Mouse (Mus musculus) liver, adult 2 months (tissue): ENCODE data around the gene Gal. TPM values are rescaled to one million over a fixed set of nuclear protein-coding genes. Genes with fewer than 3 reads are reported as not detected.

Source experiments
- DNase-seq: peaks from one replicate; pipeline ENCODE4 v3.0.0-alpha.2; 2011; ENCODE audit warnings: low read depth, low spot score; ENCODE audit errors: extremely low read depth
- H3K27ac ChIP-seq: fragments of 200-500 bp; replicated peaks from 2 replicates; pipeline ENCODE4 v1.5.1; 2012; ENCODE audit warnings: low read depth, mild to moderate bottlenecking, control low read depth, inconsistent platforms, low read length; ENCODE audit not compliant: insufficient read depth
- H3K27me3 ChIP-seq: fragments of 200-500 bp; 2 replicates; pipeline ENCODE4 v1.6.1; 2012; ENCODE audit warnings: mild to moderate bottlenecking, moderate library complexity, low read length, inconsistent platforms; ENCODE audit not compliant: control insufficient read depth, insufficient read depth
- H3K36me3 ChIP-seq: fragments of 200-500 bp; 2 replicates; pipeline ENCODE4 v1.6.1; 2012; ENCODE audit warnings: low read length, inconsistent platforms; ENCODE audit not compliant: control insufficient read depth, insufficient read depth
- H3K4me1 ChIP-seq: fragments of 200-500 bp; 2 replicates; pipeline ENCODE4 v1.6.1; 2011; ENCODE audit warnings: low read length; ENCODE audit not compliant: control insufficient read depth, insufficient read depth
- H3K4me3 ChIP-seq: fragments of 200-500 bp; 2 replicates; pipeline ENCODE4 v1.5.1; 2011; ENCODE audit warnings: low read depth, mild to moderate bottlenecking, control low read depth, low read length, moderate library complexity; ENCODE audit not compliant: insufficient read depth
- H3K79me2 ChIP-seq: fragments of 200-500 bp; 2 replicates; pipeline ENCODE4 v1.6.1; 2012; ENCODE audit warnings: inconsistent platforms, mild to moderate bottlenecking, low read length, moderate library complexity; ENCODE audit not compliant: control insufficient read depth, insufficient read depth
- H3K9ac ChIP-seq: fragments of 200-500 bp; 2 replicates; pipeline ENCODE4 v1.6.1; 2012; ENCODE audit warnings: low read depth, mild to moderate bottlenecking, control low read depth, inconsistent platforms, low read length
- CTCF ChIP-seq: fragments of 200-500 bp; IDR thresholded peaks from 2 replicates; pipeline ENCODE4 v1.5.1; 2011; ENCODE audit warnings: low read depth, low read length, control low read depth
- POLR2A ChIP-seq: fragments of 200-500 bp; IDR thresholded peaks from 2 replicates; pipeline ENCODE4 v1.6.1; 2011; ENCODE audit warnings: low read length, control low read depth; ENCODE audit not compliant: insufficient read depth; ENCODE audit errors: extremely low read depth
- WGBS: fragments of 180-500 bp; shearing (Covaris S2); methylation state at CpG from one replicate; pipeline ENCODE4 v1.1.7; 2018; 5-methylcytosine and 5-hydroxymethylcytosine counted together
- polyA plus RNA-seq: library from polyadenylated mRNA; depleted of rRNA; stranded (reverse); fragments of >200 nt; gene quantifications from 2 replicates; pipeline ENCODE4 v1.2.3, GENCODE M21; 2012
- total RNA-seq: library from RNA; depleted of rRNA; stranded (reverse); fragments of >200 nt; gene quantifications from 2 replicates; pipeline ENCODE4 v1.2.3, GENCODE M21; 2014

Gal gene
- total and polyA plus RNA-seq, 2 experiments = 0.28 TPM; not detected in 1

DNA sequence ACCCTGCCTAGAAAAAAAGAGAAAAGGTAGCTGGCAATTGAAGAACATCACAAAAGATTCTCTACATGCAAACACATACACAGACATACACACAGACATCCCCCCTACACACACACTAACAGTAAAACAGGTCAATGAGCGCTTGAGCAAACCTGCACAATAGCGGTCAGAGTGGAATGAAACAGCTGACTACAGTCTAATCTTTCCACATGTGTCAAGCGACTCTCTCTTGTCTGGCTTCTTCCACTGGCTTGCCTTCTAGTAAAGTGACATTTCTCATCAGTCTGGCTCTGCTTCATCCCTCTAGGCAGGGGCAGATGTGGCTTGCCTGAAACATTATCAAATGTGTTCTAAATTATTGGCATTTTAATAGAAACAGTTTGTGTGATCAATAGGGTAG lies 20.1 kb downstream of the Gal start:
- Histone ChIP-seq H3K4me3 (no peak overlapping the region), H3K9ac (no peak overlapping the region), H3K27ac (no peak overlapping the region), H3K79me2 (no peaks in the 10 kb centered on the region), H3K27me3 (no peaks in the 10 kb centered on the region), H3K4me1 (peaks cover 2% of the 10 kb centered on the region), H3K36me3 (no peaks in the 10 kb centered on the region)
- DNase-seq = no peak
- no peak for TF ChIP-seq POLR2A
- no peak for TF ChIP-seq CTCF
- WGBS = 91% methylated on average over 3 of the region's 3 CpGs

GRCm38 (mm10) chr19:3392384-3392783 lies 22.0 kb downstream of the Gal start:
- Histone ChIP-seq H3K9ac (no peak overlapping the region), H3K4me3 (no peak overlapping the region), H3K36me3 (no peaks in the 10 kb centered on the region), H3K79me2 (no peaks in the 10 kb centered on the region), H3K27ac (no peak overlapping the region), H3K27me3 (no peaks in the 10 kb centered on the region), H3K4me1 (peaks cover 2% of the 10 kb centered on the region)
- TF ChIP-seq POLR2A (no peak), CTCF (no peak)
- WGBS = 100% methylated on average over 1 of the region's 1 CpGs
- DNase-seq = no peak

DNA sequence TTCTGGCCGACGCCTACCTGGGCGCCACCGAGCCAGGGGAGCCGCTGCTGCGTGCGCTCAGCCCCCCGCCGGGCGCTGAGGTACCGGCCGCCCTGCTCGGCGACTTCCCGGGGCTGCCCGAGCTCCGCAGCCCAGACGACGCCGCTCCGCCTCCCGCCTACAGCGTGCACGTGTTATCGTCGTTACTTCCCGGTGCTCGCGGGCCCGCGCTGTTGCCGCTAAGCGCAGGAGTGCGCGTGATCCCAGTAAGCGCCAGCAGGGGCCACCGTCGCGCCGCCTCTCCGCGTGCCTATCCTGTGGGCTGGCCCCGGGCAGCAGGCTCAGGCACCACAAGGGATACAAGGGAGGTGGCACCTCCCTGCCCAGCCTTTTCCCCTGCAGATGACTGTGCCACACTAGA lies 25.3 kb downstream of the Gal start:
- Histone ChIP-seq H3K4me3 (peak overlapping the region; percentile 48; the same call in 1 of the 2 replicates), H3K9ac (peak overlapping the region; percentile 68), H3K27me3 (no peaks in the 10 kb centered on the region), H3K4me1 (peaks cover 2% of the 10 kb centered on the region), H3K36me3 (peaks cover 24% of the 10 kb centered on the region), H3K79me2 (no peaks in the 10 kb centered on the region), H3K27ac (peak overlapping the region; percentile 61)
- TF ChIP-seq POLR2A = no peak
- TF ChIP-seq CTCF = peak; percentile 83
- peak; percentile 61 for DNase-seq
- WGBS = under 1% methylated on average over 43 of the region's 43 CpGs

GRCm38 (mm10) chr19:3388629-3389057 lies 25.7 kb downstream of the Gal start, which contains the start of gene Tesmin:
Tesmin (plus strand) TSS chr19:3388857.
- Histone ChIP-seq H3K4me1 (peaks cover 2% of the 10 kb centered on the region), H3K36me3 (peaks cover 29% of the 10 kb centered on the region), H3K79me2 (no peaks in the 10 kb centered on the region), H3K9ac (peak within 1 kb of the TSS; percentile 68), H3K4me3 (peak within 1 kb of the TSS; percentile 48), H3K27me3 (no peaks in the 10 kb centered on the region), H3K27ac (peak within 1 kb of the TSS; percentile 61)
- TF ChIP-seq CTCF (peak; percentile 56), POLR2A (peak; percentile 56; the same call in 1 of the 2 replicates)
- WGBS = 1% methylated on average over 33 of the region's 33 CpGs
- DNase-seq = peak; percentile 82

DNA sequence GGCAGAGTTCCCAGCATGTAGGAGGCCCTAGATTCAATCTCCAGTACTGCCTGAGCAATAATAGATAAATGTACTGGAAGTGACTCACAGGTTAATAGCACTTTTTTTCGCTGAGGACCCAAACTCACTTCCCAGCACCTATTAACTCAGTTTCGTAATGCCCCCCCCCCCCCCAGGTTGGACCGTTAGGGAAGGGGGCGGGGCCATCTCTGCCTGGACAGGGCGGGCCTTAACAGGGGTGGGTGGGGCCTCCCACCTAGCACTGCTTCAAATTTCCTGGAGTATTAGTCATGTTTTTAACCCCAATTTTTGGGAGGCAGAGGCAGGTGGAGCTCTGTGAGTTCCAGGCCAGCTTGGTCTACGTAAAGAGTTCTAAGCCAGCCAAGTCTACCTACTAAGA lies 26.3 kb downstream of the Gal start:
- no peaks in the 10 kb centered on the region for H3K27me3 ChIP-seq
- no peak overlapping the region for H3K9ac ChIP-seq
- H3K79me2 ChIP-seq = no peaks in the 10 kb centered on the region
- 52% methylated on average over 6 of the region's 6 CpGs for WGBS
- DNase-seq = no peak
- peaks cover 2% of the 10 kb centered on the region for H3K4me1 ChIP-seq
- no peak overlapping the region for H3K27ac ChIP-seq
- no peak for TF ChIP-seq POLR2A
- H3K36me3 ChIP-seq = peaks cover 31% of the 10 kb centered on the region
- no peak overlapping the region for H3K4me3 ChIP-seq

DNA sequence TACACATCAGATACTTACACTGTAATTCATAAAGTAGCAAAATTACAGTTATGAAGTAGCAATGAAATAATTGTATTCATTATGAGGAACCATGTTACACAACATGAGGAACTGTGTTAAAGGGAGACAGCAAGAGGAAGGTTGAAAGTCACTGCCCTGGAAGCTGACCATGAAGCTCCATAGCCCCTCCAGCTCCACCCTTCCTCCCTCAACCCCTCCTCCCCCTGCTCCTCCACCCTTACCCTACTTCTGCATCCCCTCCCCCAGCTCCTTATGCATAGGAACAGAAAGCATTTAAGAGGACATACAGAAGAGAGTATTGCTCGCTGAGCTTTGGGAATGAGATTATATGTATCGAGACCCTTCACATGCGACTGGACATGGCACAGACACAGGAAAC lies 35.7 kb downstream of the Gal start:
- Histone ChIP-seq H3K27me3 (no peaks in the 10 kb centered on the region), H3K9ac (no peak overlapping the region), H3K36me3 (peaks cover 82% of the 10 kb centered on the region), H3K4me3 (no peak overlapping the region), H3K27ac (0 out of 2 replicates have a peak overlapping the region, but pooled peaks have one; percentile 11), H3K79me2 (no peaks in the 10 kb centered on the region), H3K4me1 (no peaks in the 10 kb centered on the region)
- no peak for TF ChIP-seq CTCF
- no peak for TF ChIP-seq POLR2A
- WGBS = 86% methylated on average over 3 of the region's 3 CpGs
- DNase-seq = no peak
